Mouse (Mus musculus): ENCODE results near the gene Nfkbib. TPM values are rescaled to one million over a fixed set of nuclear protein-coding genes. Genes with fewer than 3 reads are reported as not detected.

Gene Nfkbib
- total and polyA plus RNA-seq, 3 experiments = 30.5 to 101 (median 59.3) TPM

DNA sequence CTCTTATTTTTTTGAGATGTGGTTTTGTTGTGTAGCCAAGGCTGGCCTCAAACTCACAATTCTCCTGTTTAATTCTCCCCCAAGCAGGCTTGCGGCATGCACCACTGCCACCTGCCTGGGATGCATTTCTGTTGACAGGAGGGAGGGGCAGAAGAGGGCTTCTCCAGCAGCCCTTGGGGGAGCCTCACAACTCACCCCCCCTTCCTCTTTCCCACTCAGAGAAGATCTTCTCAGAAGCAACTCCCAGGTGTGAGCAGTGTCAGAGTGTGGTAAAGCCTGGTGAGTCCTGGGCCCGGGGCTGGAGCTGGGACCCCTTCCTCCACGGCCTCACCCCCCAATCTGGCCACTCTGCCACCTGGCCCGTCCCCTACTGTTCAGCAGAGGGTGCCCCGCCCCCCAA is 17.8 kb upstream of the Nfkbib start:
- DNase-seq (ENCODE audit: extremely low read depth) = no peak
- in situ Hi-C loops (cut with MboI; ENCODE audit: low pct_ligation_motif_present, low pct_unique_long_range_greater_than_20kb, low sequenced_read_pairs) (loop anchor here (25.0 kb wide), 1 partner anchor 252 kb away; no protein-coding TSS in a partner anchor), dilution Hi-C loops (cut with MboI; ENCODE audit: extremely low pct_ligation_motif_present, extremely low pct_unique_long_range_greater_than_20kb, low sequenced_read_pairs) (no loop called here)
- Histone ChIP-seq H3K79me2 (replicated peaks; ENCODE audit: control insufficient read depth, extremely low read depth, insufficient read depth, poor library complexity, severe bottlenecking) (no peaks in the 10 kb centered on the region), H3K4me1 (ENCODE audit: control insufficient read depth in 1 of 2, insufficient read depth in 2 of 2) (peaks cover 47 to 96% of the 10 kb centered on the region in 2 experiments), H3K9me3 (replicated peaks; ENCODE audit: low read length) (no peaks in the 10 kb centered on the region), H3K9ac (ENCODE audit: insufficient read depth, low read depth) (no peak overlapping the region), H3K4me3 (replicated peaks in 1 of 3; ENCODE audit: low read depth in 2 of 3, low read length in 2 of 3, poor library complexity in 1 of 3) (no peak overlapping the region), H3K4me2 (ENCODE audit: insufficient read depth, low read depth, poor library complexity, severe bottlenecking) (no peak overlapping the region), H3K27me3 (replicated peaks) (no peaks in the 10 kb centered on the region), H3K27ac (ENCODE audit: insufficient read depth, low read depth) (no peak overlapping the region), H3K36me3 (replicated peaks in 1 of 2; ENCODE audit: control insufficient read depth in 1 of 2, insufficient read depth in 1 of 2, low read length in 1 of 2) (peaks cover 19 to 61% of the 10 kb centered on the region in 2 experiments)
- TF ChIP-seq NELFE (IDR thresholded peaks at IDR 0.05; ENCODE audit: low read depth, low read length) (no peak), CTCF (conservative IDR thresholded peaks at IDR 0.05 in 1 of 2, IDR thresholded peaks at IDR 0.05 in 1 of 2; ENCODE audit: low read depth in 2 of 2, low read length in 2 of 2) (no peak), PAX5 (IDR thresholded peaks at IDR 0.05; ENCODE audit: low read length) (no peak)

DNA sequence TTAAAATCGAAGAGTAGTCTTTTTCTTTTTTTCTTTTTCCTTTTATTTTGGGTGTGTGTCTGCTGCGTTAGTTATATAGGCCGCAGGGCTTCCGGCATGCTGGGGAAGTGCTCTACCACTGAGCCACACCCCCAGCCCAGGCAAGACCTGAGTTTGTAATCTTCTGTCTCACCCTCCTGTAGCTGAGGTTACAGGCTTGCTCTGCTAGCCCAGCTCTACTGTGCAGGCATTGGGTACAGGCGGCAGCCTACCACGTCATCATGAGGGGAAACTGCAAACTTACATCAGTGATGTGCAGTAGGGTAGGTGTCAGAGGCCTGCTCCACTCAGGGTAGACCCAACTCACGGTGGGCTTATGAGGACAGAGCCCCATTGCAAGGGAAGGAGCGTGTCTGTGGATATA is 13.9 kb upstream of the Nfkbib start:
- Histone ChIP-seq H3K27me3 (replicated peaks) (no peaks in the 10 kb centered on the region), H3K9ac (ENCODE audit: insufficient read depth, low read depth) (peak overlapping the region; percentile 64), H3K27ac (ENCODE audit: insufficient read depth, low read depth) (peak overlapping the region; percentile 99), H3K4me3 (replicated peaks in 1 of 3; ENCODE audit: low read depth in 2 of 3, low read length in 2 of 3, poor library complexity in 1 of 3) (peak overlapping the region; percentile 20 to 31 (median 27)), H3K36me3 (replicated peaks in 1 of 2; ENCODE audit: control insufficient read depth in 1 of 2, insufficient read depth in 1 of 2, low read length in 1 of 2) (peaks cover 34 to 71% of the 10 kb centered on the region in 2 experiments), H3K9me3 (replicated peaks; ENCODE audit: low read length) (no peaks in the 10 kb centered on the region), H3K79me2 (replicated peaks; ENCODE audit: control insufficient read depth, extremely low read depth, insufficient read depth, poor library complexity, severe bottlenecking) (no peaks in the 10 kb centered on the region), H3K4me2 (ENCODE audit: insufficient read depth, low read depth, poor library complexity, severe bottlenecking) (peak overlapping the region; percentile 56), H3K4me1 (ENCODE audit: control insufficient read depth in 1 of 2, insufficient read depth in 2 of 2) (peaks cover 37 to 74% of the 10 kb centered on the region in 2 experiments)
- peak; percentile 76 for TF ChIP-seq ELF1 (IDR thresholded peaks at IDR 0.05; ENCODE audit: low read depth, low read length)
- no peak for TF ChIP-seq RCOR1 (conservative IDR thresholded peaks at IDR 0.05; ENCODE audit: low read depth, low read length)
- TF ChIP-seq MAX (IDR thresholded peaks at IDR 0.05; ENCODE audit: low read length) = peak; percentile 70
- TF ChIP-seq TCF12 (IDR thresholded peaks at IDR 0.05; ENCODE audit: low read depth, low read length) = 0 out of 2 replicates have a peak, but pooled peaks have one; percentile 13
- TF ChIP-seq NELFE (IDR thresholded peaks at IDR 0.05; ENCODE audit: low read depth, low read length) = peak; percentile 48; the same call in 1 of the 2 replicates
- no peak for TF ChIP-seq GABPA (IDR thresholded peaks at IDR 0.05; ENCODE audit: insufficient replicate concordance, low read depth, low read length)
- TF ChIP-seq POLR2A (IDR thresholded peaks at IDR 0.05; ENCODE audit: low read depth, low read length) = peak; percentile 53
- 0 out of 2 replicates have a peak, but pooled peaks have one; percentile 37 for TF ChIP-seq TBP (conservative IDR thresholded peaks at IDR 0.05; ENCODE audit: low read depth, low read length)
- TF ChIP-seq SIN3A (IDR thresholded peaks at IDR 0.05; ENCODE audit: low read length) = peak; percentile 52
- no peak; the same call in 1 of the 2 replicates for TF ChIP-seq CHD1 (IDR thresholded peaks at IDR 0.05; ENCODE audit: low read depth, low read length)
- 0 out of 2 replicates have a peak, but pooled peaks have one; percentile 12 for TF ChIP-seq POLR2AphosphoS2 (IDR thresholded peaks at IDR 0.05; ENCODE audit: low read depth, low read length)
- TF ChIP-seq HCFC1 (IDR thresholded peaks at IDR 0.05; ENCODE audit: low read depth, low read length) = 0 out of 2 replicates have a peak, but pooled peaks have one; percentile 20
- TF ChIP-seq MXI1 (IDR thresholded peaks at IDR 0.05; ENCODE audit: low read depth, low read length) = peak; percentile 58
- peak; percentile 85 for DNase-seq (ENCODE audit: extremely low read depth)
- in situ Hi-C loops (cut with MboI; ENCODE audit: low pct_ligation_motif_present, low pct_unique_long_range_greater_than_20kb, low sequenced_read_pairs) = loop anchor here (25.0 kb wide), 1 partner anchor 256 kb away; no protein-coding TSS in a partner anchor
- dilution Hi-C loops (cut with MboI; ENCODE audit: extremely low pct_ligation_motif_present, extremely low pct_unique_long_range_greater_than_20kb, low sequenced_read_pairs) = no loop called here
